Mouse (Mus musculus): ENCODE data around the gene Adcy7.
A peak's percentile ranks its signal among the peaks of the same experiment; 100 is the strongest.

DNA sequence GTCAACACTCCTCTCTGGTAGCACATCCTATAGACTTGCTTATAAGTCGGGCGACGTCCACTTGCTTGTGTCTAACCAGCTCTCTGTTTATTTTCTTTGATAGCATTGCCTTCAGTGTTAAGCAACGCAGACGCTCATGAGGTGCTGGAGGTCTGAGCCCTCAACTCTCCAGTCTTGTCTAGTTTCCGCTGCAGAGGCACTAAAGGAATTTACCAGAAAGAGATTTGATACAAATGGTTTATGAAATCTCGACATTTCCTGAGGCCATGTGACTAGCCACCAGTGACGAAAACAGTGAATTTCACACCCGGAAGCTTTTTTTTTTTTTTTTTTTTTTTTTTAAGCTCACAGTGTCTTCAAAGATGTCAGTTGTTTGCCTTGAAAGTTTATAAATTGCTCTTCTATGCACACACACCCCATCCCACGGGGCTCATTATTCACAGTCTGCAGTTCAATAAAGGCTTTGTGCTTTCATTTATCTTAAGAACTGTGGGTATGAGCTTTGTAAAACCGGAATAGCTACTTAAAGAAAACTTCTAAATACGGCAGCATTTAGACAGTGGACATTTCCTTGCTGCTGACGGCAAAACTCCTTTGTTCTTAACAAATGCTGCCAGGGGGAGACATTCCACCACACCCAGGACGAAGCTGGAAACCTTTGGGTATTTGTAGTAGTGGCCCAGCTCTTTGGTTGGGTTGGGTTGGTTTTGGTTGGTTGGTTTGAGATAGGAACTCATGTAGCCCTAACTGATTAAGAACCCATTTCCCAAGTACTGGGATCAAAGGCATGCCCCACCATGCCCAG, 9.2 kb upstream of the Adcy7 start:
- peak; percentile 33; the same call in 1 of the 2 replicates for TF ChIP-seq CTCF (IDR thresholded peaks at IDR 0.05; ENCODE audit: low read depth)
- TF ChIP-seq EP300 (optimal IDR thresholded peaks at IDR 0.05), result no peak

Measured in stomach, postnatal 0 days (tissue).